Mouse (Mus musculus): ENCODE measurements around the gene Slc25a23.

DNA sequence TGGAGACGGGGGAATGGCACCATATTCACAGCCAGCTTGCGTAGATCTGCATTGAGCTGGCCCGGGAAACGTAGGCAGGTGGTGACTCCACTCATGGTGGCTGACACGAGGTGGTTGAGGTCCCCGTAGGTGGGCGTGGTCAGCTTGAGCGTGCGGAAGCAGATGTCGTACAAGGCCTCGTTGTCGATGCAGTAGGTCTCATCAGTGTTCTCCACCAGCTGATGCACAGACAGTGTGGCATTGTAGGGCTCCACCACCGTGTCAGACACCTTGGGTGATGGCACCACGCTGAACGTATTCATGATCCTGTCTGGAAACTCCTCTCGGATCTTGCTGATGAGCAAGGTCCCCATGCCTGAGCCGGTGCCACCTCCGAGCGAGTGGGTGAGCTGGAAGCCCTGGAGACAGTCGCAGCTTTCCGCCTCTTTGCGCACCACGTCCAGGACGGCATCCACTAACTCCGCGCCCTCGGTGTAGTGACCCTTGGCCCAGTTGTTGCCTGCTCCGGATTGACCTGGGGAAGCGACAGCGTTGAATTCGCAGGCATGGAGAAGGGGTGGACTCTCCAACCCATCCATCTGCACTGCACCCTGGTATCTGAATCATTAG is 21.7 kb upstream of the Slc25a23 start:
- TF ChIP-seq CTCF (IDR thresholded peaks at IDR 0.05; ENCODE audit: low read depth, low read length), result no peak
- no peak for TF ChIP-seq GATA1 (IDR thresholded peaks at IDR 0.05; ENCODE audit: borderline replicate concordance, low read length)
- no peak for TF ChIP-seq POLR2AphosphoS5 (IDR thresholded peaks at IDR 0.05; ENCODE audit: insufficient replicate concordance, low read depth, low read length)
- TF ChIP-seq TAL1 (conservative IDR thresholded peaks at IDR 0.05; ENCODE audit: low read depth, low read length), result no peak
